Mouse (Mus musculus) C2C12 (cell line): Measurements from ENCODE around the gene Fut9.

Source experiments
- CTCF ChIP-seq: IDR thresholded peaks from one replicate; pipeline ENCODE4 v1.5.1; 2011; ENCODE audit not compliant: control insufficient read depth, insufficient read depth, insufficient read length
- MAX ChIP-seq: IDR thresholded peaks from one replicate; pipeline ENCODE4 v1.6.1; 2011; ENCODE audit warnings: mild to moderate bottlenecking, control low read depth

DNA sequence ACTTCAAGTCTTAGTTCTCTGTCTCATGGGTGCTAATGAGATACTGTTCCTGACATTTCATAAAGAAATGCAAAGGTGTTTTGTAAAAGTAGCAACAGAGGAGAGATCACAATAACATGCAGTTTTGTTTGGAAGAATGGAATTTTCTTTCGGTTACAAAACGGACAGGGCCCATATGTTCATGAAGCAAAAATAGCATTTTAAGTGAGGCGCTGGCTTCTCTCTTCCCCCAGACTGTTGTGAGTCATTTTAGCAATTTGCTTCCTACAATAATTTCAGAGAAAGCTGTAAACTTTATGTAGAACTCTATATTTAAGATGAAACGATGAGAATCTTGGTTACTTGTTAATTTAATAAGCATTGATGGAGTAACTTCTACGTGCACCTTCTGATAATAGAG, 78.5 kb downstream of the Fut9 start:
- TF ChIP-seq CTCF (no peak), MAX (no peak)
